Mouse (Mus musculus) C2C12 (cell line): ENCODE measurements around the gene Nfib.

Experiments used
- CTCF ChIP-seq: IDR thresholded peaks from one replicate; pipeline ENCODE4 v1.5.1; 2011; ENCODE audit not compliant: control insufficient read depth, insufficient read depth, insufficient read length
- MAX ChIP-seq: IDR thresholded peaks from one replicate; pipeline ENCODE4 v1.6.1; 2011; ENCODE audit warnings: mild to moderate bottlenecking, control low read depth
- MYOG ChIP-seq: IDR thresholded peaks from one replicate; pipeline ENCODE4 v1.6.1; 2011; ENCODE audit not compliant: control insufficient read depth, insufficient read length; ENCODE audit errors: extremely low read depth
- USF1 ChIP-seq: IDR thresholded peaks from one replicate; pipeline ENCODE4 v1.6.1; 2011; ENCODE audit warnings: low read depth, mild to moderate bottlenecking, control low read depth, moderate library complexity

- no peak for TF ChIP-seq CTCF
- TF ChIP-seq MAX, result no peak
- no peak for TF ChIP-seq MYOG
- no peak for TF ChIP-seq USF1
Measured at GRCm38 (mm10) chr4:82573291-82573605, 132.3 kb downstream of the Nfib start.
